Mouse (Mus musculus) hindbrain, embryonic 14.5 days (tissue): ENCODE measurements around the gene Mcm9. TPM values are rescaled to one million over a fixed set of nuclear protein-coding genes. Genes with fewer than 3 reads are reported as not detected.

Experiments used
- ATAC-seq: fragments of 200-750 bp; cut with Nextera tagmentation; 2 replicates; pipeline ENCODE4 v1.8.0; 2017; ENCODE audit warnings: moderate number of reproducible peaks, mild to moderate bottlenecking, moderate TSS enrichment, moderate library complexity; ENCODE audit not compliant: low FRiP score
- DNase-seq: peaks from one replicate; pipeline ENCODE4 v3.0.0-alpha.2; 2015; ENCODE audit warnings: low spot score
- H3K27ac ChIP-seq: fragments of 300-500 bp; sonication (generic); 2 replicates; pipeline ENCODE4 v1.5.1; 2014; ENCODE audit warnings: mild to moderate bottlenecking, moderate library complexity
- H3K27me3 ChIP-seq: fragments of 300-500 bp; sonication (generic); 2 replicates; pipeline ENCODE4 v1.6.1; 2014; ENCODE audit warnings: mild to moderate bottlenecking, low read length, mixed read lengths; ENCODE audit not compliant: control insufficient read depth, insufficient read depth
- H3K36me3 ChIP-seq: fragments of 300-500 bp; sonication (generic); replicated peaks from 2 replicates; pipeline ENCODE4 v1.6.1; 2014; ENCODE audit not compliant: control insufficient read depth, insufficient read depth
- H3K4me1 ChIP-seq: fragments of 300-500 bp; sonication (generic); replicated peaks from 2 replicates; pipeline ENCODE4 v1.6.1; 2014; ENCODE audit warnings: antibody characterized with exemption, low read length, mixed read lengths; ENCODE audit not compliant: control insufficient read depth, insufficient read depth
- H3K4me2 ChIP-seq: fragments of 300-500 bp; sonication (generic); replicated peaks from 2 replicates; pipeline ENCODE4 v1.6.1; 2014; ENCODE audit warnings: mild to moderate bottlenecking, moderate library complexity
- H3K4me3 ChIP-seq: fragments of 300-500 bp; sonication (generic); replicated peaks from 2 replicates; pipeline ENCODE4 v1.5.1; 2014; ENCODE audit warnings: mild to moderate bottlenecking, low read length
- H3K9ac ChIP-seq: fragments of 300-500 bp; sonication (generic); 2 replicates; pipeline ENCODE4 v1.6.1; 2014
- H3K9me3 ChIP-seq: fragments of 300-500 bp; sonication (generic); 2 replicates; pipeline ENCODE4 v1.6.1; 2016; ENCODE audit warnings: low read length; ENCODE audit not compliant: control insufficient read depth
- WGBS: fragments of 180-500 bp; shearing (Covaris S2); extraction: QIAGEN DNeasy Blood & Tissue Kit; methylation state at CpG from one replicate; pipeline ENCODE4 v1.1.7; 2014; 5-methylcytosine and 5-hydroxymethylcytosine counted together
- polyA plus RNA-seq: library from polyadenylated mRNA; unstranded; fragments of >200 nt; fragmentation: Nextera tagmentation; extraction: Ambion mirVana; gene quantifications from 2 replicates; pipeline ENCODE4 v1.2.1, GENCODE M21; 2014

The Mcm9 gene
- polyA plus RNA-seq, 1 experiment from 2014 or later, result 7.0 TPM

DNA sequence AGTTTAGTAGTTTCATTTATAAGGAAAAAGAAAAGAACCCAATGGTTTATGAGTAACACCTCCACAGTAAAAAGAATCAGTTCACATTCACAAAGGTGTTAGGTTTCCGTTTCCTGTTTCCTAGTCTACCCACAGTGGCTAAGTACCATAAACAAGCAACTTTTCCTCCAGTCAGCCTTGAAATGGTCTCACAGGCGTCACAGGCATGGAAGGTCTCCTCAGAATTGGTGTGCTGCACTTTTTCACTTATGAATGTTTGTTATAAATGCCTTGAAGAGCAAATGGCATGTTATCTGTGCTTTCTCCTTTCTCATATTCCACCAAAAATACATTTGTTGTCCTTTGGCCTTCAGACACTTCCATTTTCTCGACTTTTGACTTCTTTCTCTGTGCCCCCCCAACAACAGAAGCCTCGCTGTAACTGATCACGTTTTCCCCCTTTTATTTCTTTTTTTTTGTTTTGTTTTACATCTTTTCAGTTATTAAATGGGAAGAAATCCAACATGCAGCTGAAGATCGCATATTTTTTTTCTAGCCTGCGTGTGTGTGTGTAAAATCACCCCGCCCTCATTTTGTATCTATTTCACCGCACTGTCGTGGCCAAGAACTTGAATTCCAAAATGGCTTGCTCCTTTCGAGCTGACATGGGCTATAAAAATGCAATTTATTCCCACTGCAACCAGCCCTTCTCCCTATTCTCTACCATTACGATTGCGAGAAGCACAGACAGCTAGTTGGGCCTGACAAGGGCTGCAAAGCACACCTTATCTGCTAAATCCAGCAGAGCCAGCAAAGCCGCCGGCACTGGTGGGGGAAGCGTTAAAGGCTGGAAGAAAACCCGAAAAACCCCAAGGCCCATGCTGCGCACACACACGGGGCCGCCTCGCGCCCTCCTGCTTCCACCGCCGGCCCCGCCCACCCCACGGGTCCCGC is 34.2 kb downstream of the Mcm9 start:
- DNase-seq, result no peak
- 10% methylated on average over 25 of the region's 27 CpGs for WGBS
- H3K36me3 ChIP-seq, result peaks cover 7% of the 10 kb centered on the region
- no peak; the same call in 1 of the 2 replicates for ATAC-seq
- peak overlapping the region; percentile 79 for H3K4me3 ChIP-seq
- no peaks in the 10 kb centered on the region for H3K9me3 ChIP-seq
- peak overlapping the region; percentile 76 for H3K9ac ChIP-seq
- peak overlapping the region; percentile 68 for H3K4me2 ChIP-seq
- no peaks in the 10 kb centered on the region for H3K27me3 ChIP-seq
- H3K4me1 ChIP-seq, result peaks cover 31% of the 10 kb centered on the region
- peak overlapping the region; percentile 96 for H3K27ac ChIP-seq

DNA sequence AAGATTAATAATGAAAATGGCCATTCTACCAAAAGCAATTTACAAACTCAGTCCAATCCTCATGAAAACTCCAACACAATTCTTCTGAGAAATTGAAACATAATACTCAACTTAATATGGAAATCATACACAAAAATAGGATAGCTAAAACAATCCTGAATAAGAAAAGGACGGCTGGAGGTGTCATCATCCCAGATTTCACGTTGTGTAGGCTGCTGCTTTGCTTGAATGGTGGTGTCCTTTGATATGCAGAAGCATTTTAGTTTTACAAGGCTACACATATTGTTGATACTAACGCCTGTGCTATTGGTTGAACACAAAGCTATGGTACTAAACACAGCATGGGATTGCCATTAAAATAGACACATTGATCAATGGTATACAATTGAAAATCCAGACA is 44.5 kb downstream of the Mcm9 start:
- ATAC-seq (no peak), DNase-seq (no peak)
- Histone ChIP-seq H3K4me1 (0 out of 2 replicates have a peak, but pooled peaks cover under 1% of the 10 kb centered on the region), H3K9me3 (no peaks in the 10 kb centered on the region), H3K4me2 (no peak overlapping the region), H3K27ac (no peak overlapping the region), H3K4me3 (no peak overlapping the region), H3K9ac (no peak overlapping the region), H3K27me3 (no peaks in the 10 kb centered on the region), H3K36me3 (no peaks in the 10 kb centered on the region)
- 41% methylated on average over 3 of the region's 3 CpGs for WGBS

DNA sequence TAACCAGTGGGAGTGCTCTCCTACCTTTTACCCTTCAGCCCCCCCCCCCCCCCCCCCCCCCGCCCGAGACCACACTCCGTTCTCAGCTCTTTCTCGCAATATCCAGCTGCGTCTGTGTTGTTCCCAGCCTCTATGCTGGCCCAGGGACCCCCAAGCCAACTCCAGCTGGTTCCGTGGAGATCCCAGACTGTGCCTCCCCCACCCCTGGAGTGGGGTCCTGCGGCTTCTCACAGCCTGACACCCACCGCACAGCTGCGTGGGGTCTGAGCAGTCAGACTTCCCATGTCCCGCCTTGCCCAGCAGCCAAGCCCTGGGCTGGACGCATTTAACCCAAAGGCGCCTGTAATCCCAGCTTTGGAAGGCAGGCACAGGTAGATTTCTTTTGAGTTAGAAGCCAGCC is 49.2 kb downstream of the Mcm9 start:
- ATAC-seq (peak; percentile 47; the same call in 1 of the 2 replicates), DNase-seq (no peak)

DNA sequence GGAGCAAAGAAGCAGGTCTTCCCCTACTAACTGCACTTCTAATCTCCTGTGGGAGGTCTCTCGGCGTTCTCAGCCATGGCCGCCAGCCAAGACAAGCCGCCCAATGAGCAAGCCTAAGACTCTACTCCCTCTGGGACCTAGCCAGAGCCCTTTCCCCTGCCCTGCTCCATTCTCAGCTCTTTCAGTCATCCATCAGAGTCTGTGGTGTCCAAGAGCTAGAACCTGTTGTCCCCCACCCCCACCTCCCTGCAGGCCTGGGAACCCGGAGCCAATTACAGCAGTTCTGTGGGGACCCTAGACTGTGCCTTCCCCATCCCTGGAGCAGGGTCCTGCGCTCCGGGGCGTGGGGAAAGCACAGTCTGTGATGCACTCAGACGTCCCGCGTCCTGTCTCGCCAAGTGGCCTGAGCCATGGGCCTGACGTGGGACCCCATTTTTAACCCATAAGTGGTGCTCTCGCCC is 49.6 kb downstream of the Mcm9 start:
- ATAC-seq (peak; percentile 92), DNase-seq (peak; percentile 73)
- Histone ChIP-seq H3K4me1 (0 out of 2 replicates have a peak, but pooled peaks cover 4% of the 10 kb centered on the region), H3K27me3 (no peaks in the 10 kb centered on the region), H3K4me3 (peak overlapping the region; percentile 26), H3K4me2 (peak overlapping the region; percentile 63), H3K27ac (no peak overlapping the region), H3K36me3 (no peaks in the 10 kb centered on the region), H3K9ac (peak overlapping the region; percentile 45; the same call in 1 of the 2 replicates), H3K9me3 (no peaks in the 10 kb centered on the region)
- 12% methylated on average over 14 of the region's 14 CpGs for WGBS

More for the DNA sequence above, 49.2 kb downstream of the Mcm9 start:
- H3K27ac ChIP-seq, result no peak overlapping the region
- no peaks in the 10 kb centered on the region for H3K36me3 ChIP-seq
- 0 out of 2 replicates have a peak, but pooled peaks cover 4% of the 10 kb centered on the region for H3K4me1 ChIP-seq
- WGBS, result 29% methylated on average over 10 of the region's 12 CpGs
- H3K4me3 ChIP-seq, result peak overlapping the region; percentile 26
- H3K9ac ChIP-seq, result 0 out of 2 replicates have a peak overlapping the region, but pooled peaks have one; percentile 45
- no peaks in the 10 kb centered on the region for H3K27me3 ChIP-seq
- no peaks in the 10 kb centered on the region for H3K9me3 ChIP-seq
- H3K4me2 ChIP-seq, result peak overlapping the region; percentile 63

DNA sequence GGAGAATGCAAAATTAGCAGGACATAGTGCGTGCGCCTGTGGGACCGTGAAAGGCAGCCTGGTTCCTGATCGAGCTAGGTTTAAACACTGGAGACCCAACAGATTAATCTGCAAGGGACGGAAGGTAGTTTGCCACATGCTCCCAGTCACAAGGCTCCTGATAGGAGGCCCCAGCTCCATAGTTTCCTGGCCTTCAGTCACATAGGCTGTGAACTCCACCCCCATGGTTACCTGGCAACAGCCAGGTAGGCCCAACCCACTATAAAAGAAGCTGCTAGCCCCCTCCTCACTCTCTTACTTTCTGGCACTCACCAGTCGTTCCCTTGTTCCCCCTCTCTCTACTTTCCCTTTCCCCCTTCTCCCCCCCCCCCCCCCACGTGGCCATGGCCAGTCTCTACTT is 50.1 kb downstream of the Mcm9 start:
- H3K27ac ChIP-seq, result no peak overlapping the region
- 0 out of 2 replicates have a peak, but pooled peaks cover 4% of the 10 kb centered on the region for H3K4me1 ChIP-seq
- peak overlapping the region; percentile 63 for H3K4me2 ChIP-seq
- DNase-seq (no peak), ATAC-seq (peak; percentile 60)
- no peaks in the 10 kb centered on the region for H3K9me3 ChIP-seq
- no peak overlapping the region for H3K9ac ChIP-seq
- WGBS, result 28% methylated on average over 7 of the region's 7 CpGs
- H3K27me3 ChIP-seq, result no peaks in the 10 kb centered on the region
- peak overlapping the region; percentile 26 for H3K4me3 ChIP-seq
- no peaks in the 10 kb centered on the region for H3K36me3 ChIP-seq

DNA sequence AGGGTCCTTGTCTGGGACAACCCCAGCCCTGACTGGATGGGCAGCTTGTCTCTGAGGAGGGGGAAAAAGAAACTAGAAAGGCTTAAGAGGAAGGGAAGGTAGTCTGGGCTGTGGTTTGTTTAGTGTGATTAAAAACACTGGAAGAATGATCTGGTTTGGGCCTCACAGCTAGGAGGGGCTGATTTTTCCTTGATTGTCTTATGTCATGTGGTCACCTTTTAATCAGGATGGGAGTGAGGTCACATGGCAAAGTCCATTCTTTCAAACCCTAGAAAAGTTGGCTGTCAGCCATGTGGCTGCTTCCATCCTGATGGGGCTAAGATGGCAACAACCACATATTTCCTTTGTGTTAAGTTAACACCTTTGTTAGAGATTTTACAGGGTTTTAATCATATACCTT is 61.7 kb downstream of the Mcm9 start:
- H3K4me1 ChIP-seq, result no peaks in the 10 kb centered on the region
- H3K27ac ChIP-seq, result no peak overlapping the region
- H3K9ac ChIP-seq, result no peak overlapping the region
- no peaks in the 10 kb centered on the region for H3K36me3 ChIP-seq
- no peak overlapping the region for H3K4me2 ChIP-seq
- H3K27me3 ChIP-seq, result no peaks in the 10 kb centered on the region
- no peak overlapping the region for H3K4me3 ChIP-seq
- no peak for ATAC-seq
- H3K9me3 ChIP-seq, result no peaks in the 10 kb centered on the region
- no peak for DNase-seq

DNA sequence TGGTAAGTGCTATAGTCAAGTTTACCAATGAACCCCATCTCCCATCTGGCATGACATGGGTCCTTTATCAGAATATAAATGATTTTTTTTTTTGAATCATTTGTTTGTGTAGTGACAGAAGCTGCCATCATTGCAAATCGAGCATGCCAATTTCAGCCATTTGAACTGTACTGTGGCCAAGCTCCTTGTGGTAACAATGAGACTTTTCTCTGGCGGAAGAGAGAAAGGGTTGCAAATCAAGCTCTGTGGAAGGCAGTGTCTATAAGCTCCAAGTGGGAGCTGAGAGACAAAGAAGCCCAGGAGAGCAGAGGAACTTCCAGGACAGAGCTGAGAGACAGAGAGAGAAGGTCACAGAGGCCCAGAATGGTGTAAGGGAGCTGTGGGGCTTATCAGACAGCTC is 64.7 kb downstream of the Mcm9 start:
- no peak for ATAC-seq
- WGBS, result 78% methylated on average over 2 of the region's 2 CpGs
- no peak for DNase-seq

DNA sequence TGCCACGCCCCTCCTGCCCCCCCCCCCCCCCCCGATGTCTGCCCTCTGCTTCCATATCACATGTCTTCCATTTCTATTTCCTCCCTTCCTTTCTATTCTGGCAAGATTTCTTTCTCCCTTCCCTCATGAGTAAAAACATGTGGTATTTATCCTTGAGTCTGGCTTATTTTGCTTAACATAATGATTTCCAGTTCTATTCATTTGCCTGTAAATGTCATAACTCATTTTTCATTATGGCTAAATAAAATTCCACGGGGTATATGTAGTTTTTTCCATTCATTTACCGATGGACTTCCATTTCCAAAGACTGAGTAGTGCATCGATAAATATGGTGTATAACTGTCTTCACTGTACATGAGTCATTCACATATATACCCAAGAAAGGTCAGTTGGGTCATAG is 68.2 kb downstream of the Mcm9 start:
- no peak overlapping the region for H3K9ac ChIP-seq
- H3K36me3 ChIP-seq, result no peaks in the 10 kb centered on the region
- no peaks in the 10 kb centered on the region for H3K9me3 ChIP-seq
- no peak for DNase-seq
- WGBS, result 93% methylated on average over 5 of the region's 5 CpGs
- H3K4me3 ChIP-seq, result no peak overlapping the region
- H3K4me1 ChIP-seq, result no peaks in the 10 kb centered on the region
- no peak overlapping the region for H3K27ac ChIP-seq
- no peaks in the 10 kb centered on the region for H3K27me3 ChIP-seq
- H3K4me2 ChIP-seq, result no peak overlapping the region
- no peak for ATAC-seq

More for the DNA sequence above, 64.7 kb downstream of the Mcm9 start:
- Histone ChIP-seq H3K27ac (no peak overlapping the region), H3K9me3 (no peaks in the 10 kb centered on the region), H3K4me2 (no peak overlapping the region), H3K4me3 (no peak overlapping the region), H3K36me3 (no peaks in the 10 kb centered on the region), H3K9ac (no peak overlapping the region), H3K4me1 (no peaks in the 10 kb centered on the region), H3K27me3 (no peaks in the 10 kb centered on the region)

DNA sequence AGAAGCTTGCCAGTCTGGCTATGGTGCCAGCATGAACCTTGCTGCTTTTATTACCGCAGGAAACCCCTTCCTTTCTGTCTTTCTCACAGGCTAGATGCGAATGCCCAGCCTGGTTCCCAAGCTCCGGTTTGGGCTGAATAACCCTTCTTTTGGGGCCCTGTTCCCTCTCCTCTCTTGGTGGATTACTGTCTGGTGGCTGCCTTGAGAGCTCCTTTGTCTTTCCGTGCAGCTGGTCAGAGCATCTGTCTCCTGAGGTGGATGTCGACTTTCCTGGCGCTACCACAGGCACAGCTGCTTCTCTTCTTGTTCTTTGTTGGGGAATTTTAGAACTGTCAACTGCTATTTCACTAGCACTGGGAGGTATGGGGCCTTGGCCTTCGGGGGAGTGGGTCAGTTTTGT is 92.6 kb downstream of the Mcm9 start:
- WGBS, result 71% methylated on average over 7 of the region's 7 CpGs

More for the DNA sequence above, 92.6 kb downstream of the Mcm9 start:
- H3K4me1 ChIP-seq, result no peaks in the 10 kb centered on the region
- H3K9me3 ChIP-seq, result no peaks in the 10 kb centered on the region
- no peak for ATAC-seq
- H3K4me2 ChIP-seq, result no peak overlapping the region
- no peak overlapping the region for H3K4me3 ChIP-seq
- DNase-seq, result no peak
- no peaks in the 10 kb centered on the region for H3K27me3 ChIP-seq
- no peak overlapping the region for H3K27ac ChIP-seq
- H3K9ac ChIP-seq, result no peak overlapping the region
- peaks cover 26% of the 10 kb centered on the region for H3K36me3 ChIP-seq
